Comparison of ENCODE assay signal across 13 mouse cellular contexts in the genomic region with DNA sequence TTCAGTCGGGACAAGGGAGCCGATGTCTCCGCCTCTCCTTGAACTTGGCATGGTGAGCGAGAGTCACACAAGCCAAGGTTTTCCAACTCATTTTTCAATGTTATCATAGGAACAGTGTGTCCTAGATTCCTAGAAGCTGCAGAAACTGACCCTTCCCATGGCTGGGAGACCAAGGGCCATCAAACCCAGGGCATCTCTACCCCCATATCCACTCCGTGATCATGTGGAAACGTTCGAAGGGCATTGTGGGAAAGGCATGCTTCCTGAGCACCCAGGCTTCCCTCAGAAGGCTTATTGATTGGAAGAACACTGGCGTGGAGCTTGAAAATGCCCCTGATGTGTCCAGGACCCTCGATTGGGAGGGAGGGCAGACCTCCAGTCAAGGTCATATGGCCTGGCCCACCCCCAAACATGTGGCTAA.
DNase-seq lines count a peak whose midpoint lies in the region; ATAC-seq lines count a peak whose summit lies in the region.
"Had no signal": no experiment of that assay in that cellular context is flagged by ENCODE, and none has a peak within 500 bp of the region (broad histone marks: within the 10 kb centered on the region; RNA-seq: fewer than 3 reads in every experiment).

No protein-coding gene starts in this region.

- no peak for ATAC-seq in hindbrain, embryonic 13.5 days (ENCODE audit: low FRiP score)
- no peak for ATAC-seq in hindbrain, embryonic 11.5 days (ENCODE audit: low FRiP score)
- ATAC-seq in liver, embryonic 11.5 days (replicated peaks; ENCODE audit: low FRiP score) = no peak

- no peaks in the 10 kb centered on the region for H3K27me3 ChIP-seq in hindbrain, embryonic 13.5 days
- H3K27me3 ChIP-seq in hindbrain, embryonic 11.5 days (ENCODE audit: control insufficient read depth, insufficient read depth, low read length) = no peaks in the 10 kb centered on the region
- no peaks in the 10 kb centered on the region for H3K27me3 ChIP-seq in liver, embryonic 11.5 days (replicated peaks; ENCODE audit: control insufficient read depth, insufficient read depth, low read length)
- H3K27me3 ChIP-seq: CH12.LX had no signal

- H3K36me3 ChIP-seq in hindbrain, embryonic 13.5 days = no peaks in the 10 kb centered on the region
- H3K36me3 ChIP-seq in hindbrain, embryonic 11.5 days (ENCODE audit: control insufficient read depth, insufficient read depth, low read length) = no peaks in the 10 kb centered on the region
- no peaks in the 10 kb centered on the region for H3K36me3 ChIP-seq in liver, embryonic 11.5 days (ENCODE audit: control insufficient read depth, insufficient read depth, low read length)
- H3K36me3 ChIP-seq: limb, embryonic 13.5 days had no signal

- no peak overlapping the region for H3K4me2 ChIP-seq in hindbrain, embryonic 13.5 days
- no peak overlapping the region for H3K4me2 ChIP-seq in hindbrain, embryonic 11.5 days (replicated peaks; ENCODE audit: low read depth, low read length)
- no peak overlapping the region for H3K4me2 ChIP-seq in liver, embryonic 11.5 days
- H3K4me2 ChIP-seq: limb, embryonic 13.5 days had no signal

- no peak overlapping the region for H3K4me3 ChIP-seq in hindbrain, embryonic 13.5 days
- no peak overlapping the region for H3K4me3 ChIP-seq in hindbrain, embryonic 11.5 days (ENCODE audit: low read depth, low read length)
- no peak overlapping the region for H3K4me3 ChIP-seq in liver, embryonic 11.5 days (ENCODE audit: low read depth, low read length)
- H3K4me3 ChIP-seq: limb, embryonic 13.5 days had no signal

- H3K9ac ChIP-seq in hindbrain, embryonic 13.5 days = no peak overlapping the region
- no peak overlapping the region for H3K9ac ChIP-seq in hindbrain, embryonic 11.5 days (ENCODE audit: low read depth, low read length)
- H3K9ac ChIP-seq in liver, embryonic 11.5 days (ENCODE audit: low read depth, low read length) = no peak overlapping the region
- H3K9ac ChIP-seq: limb, embryonic 13.5 days had no signal

- intact Hi-C loops in heart, postnatal 10 days (cut with DNase I) = no loop called here
- intact Hi-C loops in left cerebral cortex, postnatal 4 days (cut with DNase I) = no loop called here

- DNase-seq in hindbrain, embryonic 11.5 days (ENCODE audit: low spot score) = no peak
- peak; percentile 59 for DNase-seq in adrenal gland, postnatal 10 days
- peak; percentile 19 to 28 for DNase-seq in heart, postnatal 10 days
- peak; percentile 23 for DNase-seq in lung, postnatal 14 days
- DNase-seq in left cerebral cortex, postnatal 4 days = no peak
- no peak for DNase-seq in cerebellum, adult 8-10 months
- no peak for DNase-seq in liver, embryonic 11.5 days (ENCODE audit: low spot score)
- DNase-seq: embryo, embryonic 11 days; right cerebral cortex, postnatal 14 days had no signal

- H3K9me3 ChIP-seq in hindbrain, embryonic 13.5 days = no peaks in the 10 kb centered on the region
- H3K9me3 ChIP-seq in hindbrain, embryonic 11.5 days (ENCODE audit: control insufficient read depth, low read length) = no peaks in the 10 kb centered on the region
- H3K9me3 ChIP-seq in liver, embryonic 11.5 days (ENCODE audit: control insufficient read depth, low read length) = no peaks in the 10 kb centered on the region
- H3K9me3 ChIP-seq: limb, embryonic 13.5 days had no signal

- 88% methylated on average over 9 of the region's 9 CpGs for WGBS in hindbrain, embryonic 13.5 days
- WGBS in hindbrain, embryonic 11.5 days = 88% methylated on average over 9 of the region's 9 CpGs
- WGBS in liver, embryonic 11.5 days = 85% methylated on average over 9 of the region's 9 CpGs

- 0 out of 2 replicates have a peak overlapping the region, but pooled peaks have one; percentile 3 for H3K27ac ChIP-seq in hindbrain, embryonic 13.5 days
- H3K27ac ChIP-seq in hindbrain, embryonic 11.5 days (ENCODE audit: low read depth, low read length) = no peak overlapping the region
- H3K27ac ChIP-seq in liver, embryonic 11.5 days (ENCODE audit: low read depth, low read length) = no peak overlapping the region
- H3K27ac ChIP-seq: limb, embryonic 13.5 days; stomach, postnatal 0 days had no signal

- peaks cover 17% of the 10 kb centered on the region for H3K4me1 ChIP-seq in hindbrain, embryonic 13.5 days (replicated peaks)
- no peaks in the 10 kb centered on the region for H3K4me1 ChIP-seq in hindbrain, embryonic 11.5 days (replicated peaks; ENCODE audit: control insufficient read depth, insufficient read depth, low read length)
- H3K4me1 ChIP-seq in liver, embryonic 11.5 days (replicated peaks; ENCODE audit: control insufficient read depth, insufficient read depth, low read length) = no peaks in the 10 kb centered on the region

Comparison
In these comparisons a context has a peak if more than half of its experiments do, and no peak if none do; other contexts are left out.
1. DNase-seq: peak in adrenal gland, postnatal 10 days (single experiment), heart, postnatal 10 days (2 of 2) and lung, postnatal 14 days (single experiment); none in hindbrain, embryonic 11.5 days (single experiment), left cerebral cortex, postnatal 4 days (single experiment), cerebellum, adult 8-10 months (single experiment) and liver, embryonic 11.5 days (single experiment).